Mouse (Mus musculus) adrenal gland (tissue): ENCODE results near the gene Dcaf15.

ENCODE experiments used
- intact Hi-C: fragments of 180-260 bp; cut with DNase I; formaldehyde crosslinking; loops from one replicate; pipeline ENCODE4 v1.15.1; 2025
- long read RNA-seq, 2 experiments: library from polyadenylated mRNA; unstranded; transcript quantifications; one replicate each; pipeline ENCODE4 v2.0.0; 2020; ENCODE audit warnings: borderline replicate concordance in 1 of 2; ENCODE audit not compliant: insufficient replicate concordance in 1 of 2

The Dcaf15 gene
- long read RNA-seq, experiment 1, partial matches to known transcripts = 2 of 3 reads
- long read RNA-seq, experiment 1, other reads (novel, unspliced or antisense) = 1 of 3 reads
- long read RNA-seq, experiment 2 = 0 reads

- intact Hi-C loops = loop anchor here (5.0 kb wide), 2 partner anchors 42 to 63 kb away; partner anchors contain the start of genes 4930432K21Rik, Cc2d1a, Il27ra and Rln3
Observed at GRCm38 (mm10) chr8:84104697-84105609, at the start of gene Dcaf15. Gene Dcaf15 (minus strand): TSS chr8:84104768.

GRCm38 (mm10) chr8:84149181-84149580 lies 44.6 kb upstream of the Dcaf15 start:
- intact Hi-C loops = loop anchor here (5.0 kb wide), 1 partner anchor 47 kb away; the partner anchor contains the start of gene Dcaf15

GRCm38 (mm10) chr8:84148531-84148850 lies 43.9 kb upstream of the Dcaf15 start:
- intact Hi-C loops = loop anchor here (5.0 kb wide), 1 partner anchor 46 kb away; the partner anchor contains the start of gene Dcaf15

GRCm38 (mm10) chr8:84147769-84148530 lies 43.4 kb upstream of the Dcaf15 start, which contains the start of the genes Cc2d1a and 4930432K21Rik:
Gene Cc2d1a (minus strand): TSS chr8:84147936.
Gene 4930432K21Rik (plus strand): TSS chr8:84148025.
- intact Hi-C loops = loop anchor here (5.0 kb wide), 1 partner anchor 46 kb away; the partner anchor contains the start of gene Dcaf15

GRCm38 (mm10) chr8:84147324-84147766 lies 42.8 kb upstream of the Dcaf15 start:
- intact Hi-C loops = loop anchor here (5.0 kb wide), 1 partner anchor 45 kb away; the partner anchor contains the start of gene Dcaf15

- intact Hi-C loops = loop anchor here (5.0 kb wide), 1 partner anchor 42 kb away; the partner anchor contains the start of gene Dcaf15
Observed at GRCm38 (mm10) chr8:84144636-84145245, 40.2 kb upstream of the Dcaf15 start.

GRCm38 (mm10) chr8:84140838-84141237 lies 36.3 kb upstream of the Dcaf15 start:
- intact Hi-C loops = no loop called here

GRCm38 (mm10) chr8:84137848-84138247 lies 33.3 kb upstream of the Dcaf15 start:
- intact Hi-C loops = no loop called here

- intact Hi-C loops = no loop called here
Observed at GRCm38 (mm10) chr8:84132225-84132624, 27.7 kb upstream of the Dcaf15 start.

GRCm38 (mm10) chr8:84130806-84131205 lies 26.2 kb upstream of the Dcaf15 start:
- intact Hi-C loops = no loop called here

- intact Hi-C loops = no loop called here
Observed at GRCm38 (mm10) chr8:84128277-84128676, 23.7 kb upstream of the Dcaf15 start.

- intact Hi-C loops = no loop called here
Observed at GRCm38 (mm10) chr8:84127202-84127901, 22.8 kb upstream of the Dcaf15 start.

- intact Hi-C loops = no loop called here
Observed at GRCm38 (mm10) chr8:84126742-84127141, 22.2 kb upstream of the Dcaf15 start.

GRCm38 (mm10) chr8:84125656-84126055 lies 21.1 kb upstream of the Dcaf15 start, which contains the start of gene Podnl1:
Gene Podnl1 (plus strand): TSS chr8:84125989.
- intact Hi-C loops = no loop called here

GRCm38 (mm10) chr8:84122151-84122550 lies 17.6 kb upstream of the Dcaf15 start:
- intact Hi-C loops = no loop called here

- intact Hi-C loops = no loop called here
Observed at GRCm38 (mm10) chr8:84115646-84116045, 11.1 kb upstream of the Dcaf15 start.

- intact Hi-C loops = no loop called here
Observed at GRCm38 (mm10) chr8:84106216-84107040, 1.9 kb upstream of the Dcaf15 start.

- intact Hi-C loops = no loop called here
Observed at GRCm38 (mm10) chr8:84105676-84106075, 1.1 kb upstream of the Dcaf15 start.

GRCm38 (mm10) chr8:84104221-84104620 lies 347 bp downstream of the Dcaf15 start:
- intact Hi-C loops = loop anchor here (5.0 kb wide), 2 partner anchors 43 to 62 kb away; partner anchors contain the start of genes 4930432K21Rik, Cc2d1a, Il27ra and Rln3
